Mouse (Mus musculus): ENCODE data around the gene Trim43c. TPM values are rescaled to one million over a fixed set of nuclear protein-coding genes. Genes with fewer than 3 reads are reported as not detected.
"Not testable (repeated sequence)": the region's sequence is repeated elsewhere in the genome, so short reads cannot be mapped to it uniquely, and the experiment has no call there.

Gene Trim43c
- total RNA-seq (2021) = not detected

- DNase-seq; intact Hi-C loops (cut with DNase I): not testable (repeated sequence)
These were observed at the start of gene Trim43c for GRCm38 (mm10) chr9:88838864-88839263. Gene Trim43c, plus strand, starts transcription at chr9:88839164.

- intact Hi-C loops (cut with DNase I); DNase-seq: not testable (repeated sequence)
These were observed 14.1 kb downstream of the Trim43c start for GRCm38 (mm10) chr9:88853072-88853471.

- intact Hi-C loops (cut with DNase I) = not testable (repeated sequence)
- peak; percentile 90 for DNase-seq
These were observed 19.9 kb downstream of the Trim43c start for GRCm38 (mm10) chr9:88858566-88859492.

Other genes with a start within 250 kb of the Trim43c start
- 10 to 100 TPM; 30.9 to 33.3 TPM for gene Mthfsl, start 118.9 kb upstream of the Trim43c start, total RNA-seq (2021)
- gene Bcl2a1d, start 107.2 kb upstream of the Trim43c start, total RNA-seq (2021) = not detected
- not detected for gene Bcl2a1a, start 117.7 kb downstream of the Trim43c start, total RNA-seq (2021)